Mouse (Mus musculus) kidney, adult 8-10 months (tissue): ENCODE measurements around the gene Rab5if.
"Not testable (repeated sequence)": the region's sequence is repeated elsewhere in the genome, so short reads cannot be mapped to it uniquely, and the experiment has no call there.

Source experiments
- DNase-seq, 2 experiments: peaks; one replicate each; pipeline ENCODE4 v3.0.0; 2022

The Rab5if gene

GRCm38 (mm10) chr2:156892821-156893220 lies 29.9 kb downstream of the Rab5if start:
- DNase-seq = no peak

GRCm38 (mm10) chr2:156894496-156895265 lies 31.8 kb downstream of the Rab5if start:
- DNase-seq = peak; percentile 14 to 17

GRCm38 (mm10) chr2:156896384-156896914 lies 33.5 kb downstream of the Rab5if start:
- no peak for DNase-seq

- DNase-seq = no peak
Measured at GRCm38 (mm10) chr2:156897034-156897433, 34.1 kb downstream of the Rab5if start.

- no peak for DNase-seq
Measured at GRCm38 (mm10) chr2:156898374-156898773, 35.4 kb downstream of the Rab5if start.

- DNase-seq = no peak
Measured at GRCm38 (mm10) chr2:156899184-156899583, 36.3 kb downstream of the Rab5if start.

GRCm38 (mm10) chr2:156901344-156901743 lies 38.4 kb downstream of the Rab5if start:
- DNase-seq = no peak

GRCm38 (mm10) chr2:156901883-156902282 lies 39.0 kb downstream of the Rab5if start:
- no peak for DNase-seq

- DNase-seq = not testable (repeated sequence)
Measured at GRCm38 (mm10) chr2:156902411-156902810, 39.5 kb downstream of the Rab5if start.

- DNase-seq = no peak
Measured at GRCm38 (mm10) chr2:156903367-156903766, 40.4 kb downstream of the Rab5if start.

- DNase-seq = peak; percentile 33 to 68
Measured at GRCm38 (mm10) chr2:156904976-156905717, 42.2 kb downstream of the Rab5if start.

- not testable (repeated sequence) for DNase-seq
Measured at GRCm38 (mm10) chr2:156905931-156906330, 43.0 kb downstream of the Rab5if start.

- no peak for DNase-seq
Measured at GRCm38 (mm10) chr2:156913191-156913590, 50.3 kb downstream of the Rab5if start.

GRCm38 (mm10) chr2:156915559-156915958 lies 52.6 kb downstream of the Rab5if start:
- no peak for DNase-seq

GRCm38 (mm10) chr2:156916419-156917125 lies 53.6 kb downstream of the Rab5if start:
- DNase-seq = no peak

- no peak for DNase-seq
Measured at GRCm38 (mm10) chr2:156918562-156918961, 55.6 kb downstream of the Rab5if start.

- not testable (repeated sequence) for DNase-seq
Measured at GRCm38 (mm10) chr2:156919191-156919590, 56.3 kb downstream of the Rab5if start.

GRCm38 (mm10) chr2:156919796-156920195 lies 56.9 kb downstream of the Rab5if start:
- DNase-seq = no peak

- no peak for DNase-seq
Measured at GRCm38 (mm10) chr2:156923057-156923456, 60.1 kb downstream of the Rab5if start.
